Mouse (Mus musculus): ENCODE measurements around the gene Lbx1.
A peak's percentile ranks its signal among the peaks of the same experiment; 100 is the strongest.

Gene Lbx1

GRCm38 (mm10) chr19:45235766-45236362 lies at the start of gene Lbx1:
Lbx1 (minus strand) TSS chr19:45235812.
- DNase-seq = no peak

DNA sequence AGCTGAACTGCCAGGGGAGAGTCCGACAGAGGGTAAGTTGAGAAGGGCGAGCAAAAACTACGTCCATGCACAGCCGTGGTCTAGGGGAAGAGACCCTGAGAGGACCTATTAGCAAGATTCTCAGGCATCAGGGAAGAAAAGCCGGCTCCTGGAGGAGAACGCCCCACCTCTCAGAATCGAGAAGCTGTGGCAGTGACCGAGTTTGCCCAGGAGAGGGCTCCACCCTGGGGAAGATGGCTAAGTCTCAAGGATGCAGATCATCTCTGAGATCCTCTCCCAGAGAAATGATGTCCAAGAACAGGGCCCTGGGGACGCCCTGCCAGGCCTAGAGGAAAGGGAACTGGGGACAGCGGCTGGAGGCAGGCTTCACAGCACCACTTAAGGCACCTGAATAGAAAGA lies 47.7 kb upstream of the Lbx1 start:
- DNase-seq = peak; percentile 36

DNA sequence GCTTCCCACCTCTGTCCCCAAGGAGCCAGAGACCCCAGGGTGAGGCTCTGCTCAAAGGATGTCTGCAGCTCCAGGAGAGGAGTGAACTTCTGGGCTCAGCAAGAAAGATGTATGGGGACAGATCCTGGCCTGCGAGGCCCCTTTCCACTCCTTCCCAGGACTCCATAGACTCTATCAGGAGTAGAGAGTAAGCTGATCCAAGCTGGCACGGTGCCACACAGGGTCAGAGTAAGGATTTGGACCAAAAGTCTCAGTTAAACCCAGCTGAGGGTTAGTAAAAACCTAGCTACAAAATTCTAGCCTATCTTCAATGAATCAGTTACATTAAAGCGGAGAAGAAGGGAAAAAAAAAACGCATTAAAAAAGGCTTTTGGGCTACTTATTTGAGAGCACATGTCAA lies 40.6 kb upstream of the Lbx1 start:
- no peak for DNase-seq

DNA sequence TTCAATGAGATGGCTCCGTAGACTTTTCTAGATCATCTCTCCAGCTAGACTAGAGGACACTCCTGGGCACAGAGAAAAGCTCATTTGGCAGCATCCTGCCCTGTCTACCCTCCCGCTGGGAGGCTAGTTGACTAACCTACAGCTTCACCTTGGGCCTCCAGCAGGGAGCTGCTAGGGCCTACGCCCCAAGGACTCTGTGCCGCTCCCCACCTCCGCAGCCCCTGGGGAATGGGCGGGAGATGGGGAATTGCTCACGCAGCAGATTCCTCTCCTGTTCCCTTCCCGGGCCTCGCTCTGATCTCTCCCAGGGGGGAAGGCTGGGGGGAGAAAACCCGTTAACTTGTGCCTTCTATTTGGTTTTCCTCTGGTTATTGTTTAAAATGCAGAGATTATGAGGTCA lies 36.4 kb upstream of the Lbx1 start:
- no peak for DNase-seq

GRCm38 (mm10) chr19:45262995-45263394 lies 27.4 kb upstream of the Lbx1 start:
- DNase-seq = no peak

DNA sequence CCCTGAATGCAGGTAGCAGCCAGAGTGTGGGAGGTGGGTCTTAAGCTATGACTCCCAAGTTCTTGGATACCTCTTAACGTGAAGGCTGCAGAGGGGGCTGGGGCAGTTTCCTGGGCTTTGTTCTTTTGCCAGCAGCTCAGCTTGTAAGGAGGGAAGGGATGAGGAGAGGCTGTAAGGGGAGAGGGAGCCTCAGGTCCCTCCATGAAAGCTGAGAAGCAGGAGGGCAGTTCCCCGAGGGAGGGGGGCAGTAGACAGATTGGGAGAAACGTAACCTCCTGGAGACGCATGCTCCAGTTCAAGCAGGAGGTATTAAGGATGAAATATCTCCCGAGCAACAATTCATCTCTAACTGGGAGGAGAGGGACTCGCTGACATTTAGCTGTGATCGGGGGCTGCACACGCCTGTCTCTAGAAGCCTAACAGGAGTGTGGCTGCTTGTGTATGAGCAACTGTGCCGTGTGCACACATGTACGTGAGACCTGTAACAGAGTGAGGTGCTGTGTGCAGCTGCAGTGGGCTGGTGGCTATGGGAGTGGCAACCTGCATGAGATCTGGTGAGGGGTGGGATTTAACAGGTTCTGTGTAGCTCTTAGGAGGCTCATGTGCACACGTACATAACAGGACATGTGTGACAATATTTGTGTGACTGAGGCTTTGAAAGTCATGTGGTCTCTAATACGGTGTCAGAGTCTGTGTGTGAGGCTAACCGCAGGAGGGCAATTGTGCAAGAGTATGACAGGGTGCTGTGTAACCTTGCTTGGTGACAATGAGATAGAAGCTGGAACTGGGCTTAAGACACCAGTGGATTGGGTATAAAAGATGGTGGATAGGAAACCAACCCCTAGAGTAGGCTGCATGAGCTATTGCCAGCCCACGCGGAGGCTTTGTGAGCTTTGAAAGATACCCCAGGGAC lies 22.1 kb upstream of the Lbx1 start:
- no peak for DNase-seq

- DNase-seq = no peak
Measured at GRCm38 (mm10) chr19:45254806-45255205, 19.2 kb upstream of the Lbx1 start.

DNA sequence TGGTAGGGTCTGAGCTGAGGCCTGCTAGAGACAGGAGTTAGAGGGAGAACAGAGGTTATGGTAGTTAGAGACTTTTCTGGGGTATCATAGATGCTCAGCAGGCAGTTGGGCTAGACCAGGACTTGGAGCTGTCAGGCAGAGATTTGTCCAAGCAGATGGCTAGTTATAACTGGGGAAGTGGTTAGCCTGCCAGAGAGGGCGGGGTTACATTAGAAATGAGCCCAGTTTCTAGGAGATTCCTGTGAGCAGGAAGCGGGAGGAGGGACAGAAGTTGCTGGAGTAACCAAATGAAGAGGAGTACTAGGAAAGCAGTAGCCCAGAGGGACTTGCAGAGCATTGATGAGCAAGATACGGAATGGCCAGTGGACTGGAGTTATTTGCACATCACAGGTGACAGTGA lies 16.8 kb upstream of the Lbx1 start:
- no peak for DNase-seq

DNA sequence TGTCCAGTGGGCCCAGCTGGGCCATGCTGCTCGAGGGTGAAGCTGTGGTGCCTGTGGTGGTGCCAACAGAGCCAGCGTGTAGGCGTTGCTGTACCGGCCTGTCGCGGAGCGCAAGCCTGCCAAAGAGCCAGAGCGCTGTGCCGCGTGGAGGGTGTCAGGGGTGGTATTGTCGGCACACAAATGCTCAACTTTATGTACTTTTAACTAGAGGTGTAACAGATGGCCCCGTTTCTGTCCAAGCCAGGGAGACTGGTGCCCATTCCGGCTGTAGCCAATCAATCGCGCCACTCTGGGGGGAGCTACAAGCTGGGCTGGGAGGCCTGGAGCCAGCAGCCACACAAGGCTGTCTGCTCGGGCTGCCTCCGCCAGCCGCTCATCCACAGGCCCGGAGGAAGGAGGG lies 13.1 kb upstream of the Lbx1 start:
- DNase-seq = no peak

- DNase-seq = no peak
Measured at GRCm38 (mm10) chr19:45243918-45244700, 8.5 kb upstream of the Lbx1 start.

GRCm38 (mm10) chr19:45243264-45243602 lies 7.6 kb upstream of the Lbx1 start:
- DNase-seq = no peak

DNA sequence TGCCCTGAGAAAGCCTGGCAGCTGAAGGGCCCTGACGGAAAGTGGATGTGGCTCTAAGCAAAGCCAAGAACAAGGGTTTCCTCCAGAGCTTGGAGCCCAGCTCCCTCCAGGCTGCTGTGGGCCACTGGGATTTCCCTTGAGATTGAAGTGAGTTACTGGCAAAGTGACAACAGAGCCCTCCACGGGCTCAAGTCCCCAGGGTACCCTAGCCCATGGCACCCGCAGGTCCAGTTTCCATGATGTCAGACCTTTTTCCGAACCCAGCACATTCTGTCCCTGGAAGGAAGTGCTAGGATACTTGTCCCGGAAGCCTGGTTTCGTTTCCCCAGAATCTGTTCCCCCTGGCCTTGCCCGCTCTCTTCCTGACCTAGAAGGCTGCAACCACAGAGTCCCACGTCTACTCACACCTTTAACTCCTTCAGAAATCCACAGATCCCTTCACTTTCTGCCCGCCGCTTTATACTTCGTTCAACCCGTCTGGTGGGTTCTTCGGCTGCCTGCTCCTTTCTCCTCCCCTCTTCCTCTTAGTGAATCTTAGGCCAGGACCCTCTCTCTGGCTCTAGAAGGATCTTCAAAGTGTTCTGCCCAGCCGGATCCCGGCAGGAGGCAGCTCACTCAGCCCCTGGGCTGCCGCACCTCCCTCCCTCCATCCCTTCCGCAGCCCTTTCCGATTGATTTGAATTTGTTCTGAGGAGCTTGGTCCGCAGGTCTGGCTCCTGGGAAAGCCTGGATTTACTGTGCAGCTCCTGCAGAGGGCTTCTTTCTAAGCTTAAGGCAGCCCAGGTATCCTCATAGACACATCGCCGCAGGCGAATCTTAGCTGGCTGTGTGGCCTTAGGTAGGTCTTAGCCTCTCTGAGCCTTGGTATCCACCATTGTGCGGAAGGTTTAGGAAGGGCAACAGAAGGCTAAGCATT lies 7.0 kb upstream of the Lbx1 start:
- no peak for DNase-seq

DNA sequence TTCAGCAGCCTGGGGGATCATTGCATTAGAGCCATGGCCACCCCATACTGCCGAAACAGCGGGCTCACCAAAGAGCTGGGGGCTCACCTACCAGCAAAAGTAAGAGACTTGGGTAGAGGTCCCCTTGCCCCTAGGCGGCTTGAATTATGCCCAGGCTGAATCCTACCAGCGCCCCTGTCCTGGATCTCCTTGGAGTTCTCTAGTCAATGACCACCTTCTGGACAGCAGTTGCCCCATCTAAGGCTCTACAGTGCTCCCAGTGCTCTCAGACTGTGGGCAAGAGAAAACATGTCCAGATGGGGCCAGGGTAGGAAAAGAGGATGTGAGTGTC lies 6.4 kb upstream of the Lbx1 start:
- DNase-seq = no peak

DNA sequence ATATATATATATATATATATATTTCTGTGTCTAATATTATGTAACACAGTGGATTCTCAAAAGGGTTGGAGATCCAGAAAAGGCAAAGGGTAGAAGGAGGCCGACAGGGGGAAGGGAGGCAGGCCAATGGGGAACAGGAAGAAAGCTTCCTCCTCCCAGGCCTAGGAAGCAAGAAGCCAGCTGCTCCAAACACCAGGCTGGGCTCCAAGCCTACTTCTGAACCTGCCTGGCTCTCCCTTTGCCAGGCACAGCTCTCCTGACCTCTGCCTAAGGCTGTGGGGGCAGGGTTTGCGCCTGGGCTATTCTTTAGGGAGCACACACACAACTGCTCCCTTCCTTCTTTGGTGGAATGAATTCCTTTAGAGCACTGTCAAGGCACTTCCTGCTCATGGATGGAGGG lies 4.4 kb upstream of the Lbx1 start:
- DNase-seq = no peak

DNA sequence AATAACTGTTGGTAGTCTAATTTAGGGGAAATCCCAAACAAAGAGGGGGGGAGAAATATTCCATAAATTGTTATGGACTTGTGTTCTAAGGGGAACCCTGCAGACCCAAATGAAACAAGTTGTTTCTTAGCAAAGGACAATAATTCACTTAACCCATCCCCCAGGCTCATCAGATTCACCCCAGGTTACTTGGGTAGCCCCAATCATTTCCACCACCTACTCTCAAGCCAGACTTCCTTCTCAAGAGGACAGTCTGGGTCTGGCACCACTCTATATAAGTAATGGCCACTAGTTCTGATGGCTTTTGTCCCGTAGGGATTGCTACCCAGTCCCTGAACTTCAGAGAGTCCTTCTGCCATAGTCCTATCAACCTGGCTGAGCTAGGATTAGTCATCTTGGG lies 3.6 kb upstream of the Lbx1 start:
- no peak for DNase-seq

- no peak for DNase-seq
Measured at GRCm38 (mm10) chr19:45237665-45238209, 2.1 kb upstream of the Lbx1 start.

- DNase-seq = no peak
Measured at GRCm38 (mm10) chr19:45237099-45237498, 1.5 kb upstream of the Lbx1 start.

GRCm38 (mm10) chr19:45236363-45236942 lies 841 bp upstream of the Lbx1 start:
- DNase-seq = peak; percentile 33

GRCm38 (mm10) chr19:45235331-45235741 lies 276 bp downstream of the Lbx1 start:
- DNase-seq = no peak

DNA sequence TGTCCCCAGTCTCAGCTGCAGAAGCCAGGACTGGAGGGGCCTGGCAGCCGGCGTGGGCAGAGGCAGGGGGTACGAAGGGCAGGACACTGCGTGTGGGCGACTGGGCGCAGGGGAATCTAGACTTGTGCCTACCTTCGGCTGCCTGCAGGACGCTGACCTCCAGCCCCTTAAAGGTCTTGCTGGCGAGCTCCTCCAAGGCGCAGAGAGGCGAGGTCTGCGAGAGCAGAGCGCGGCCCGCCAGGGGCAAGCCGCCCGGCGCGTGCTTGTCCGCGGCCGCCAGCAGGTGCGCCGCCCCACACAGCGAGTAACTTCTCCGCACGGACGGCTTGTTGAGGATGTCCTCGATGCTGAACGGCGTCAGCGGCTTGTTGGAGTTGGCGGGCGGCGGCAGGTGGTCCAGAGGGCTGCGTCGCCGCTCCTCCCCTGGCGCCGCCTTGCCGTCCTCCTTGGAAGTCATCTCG lies 811 bp downstream of the Lbx1 start:
- no peak for DNase-seq

GRCm38 (mm10) chr19:45234191-45234770 lies 1.3 kb downstream of the Lbx1 start:
- no peak for DNase-seq
